Mouse (Mus musculus) liver, embryonic 14.5 days (tissue): ENCODE data around the gene Agk.
A peak's percentile ranks its signal among the peaks of the same experiment; 100 is the strongest.

Experiments used
- CTCF ChIP-seq: IDR thresholded peaks from 2 replicates; pipeline ENCODE4 v1.5.1; 2016; ENCODE audit warnings: antibody characterized with exemption, low read depth, control low read depth
- EP300 ChIP-seq: IDR thresholded peaks from 2 replicates; pipeline ENCODE4 v1.6.1; 2016; ENCODE audit warnings: antibody characterized with exemption, low read depth

DNA sequence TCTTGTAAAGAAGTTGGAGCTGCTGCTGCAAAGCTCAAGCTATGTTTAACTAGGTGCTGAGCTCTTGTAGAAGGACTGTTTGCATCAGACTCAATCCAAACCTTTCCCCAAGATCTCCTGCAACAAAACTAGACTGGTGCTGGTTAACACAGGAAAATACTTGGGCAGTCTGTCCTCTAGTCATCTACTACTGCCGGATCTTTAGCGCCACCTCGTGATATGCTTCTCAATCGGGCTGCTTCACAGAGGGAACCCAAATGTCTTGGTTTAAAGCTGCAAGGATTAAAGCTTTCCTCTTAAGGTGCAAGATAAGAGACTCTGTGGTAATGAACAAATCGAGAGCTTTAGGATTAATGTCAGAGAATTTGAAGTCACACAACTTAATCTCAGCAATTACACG, 21.6 kb upstream of the Agk start:
- TF ChIP-seq CTCF (peak; percentile 34; the same call in 1 of the 2 replicates), EP300 (no peak)
